Mouse (Mus musculus): ENCODE data around the gene Gm13289. TPM values are rescaled to one million over a fixed set of nuclear protein-coding genes. Genes with fewer than 3 reads are reported as not detected.
A peak's percentile ranks its signal among the peaks of the same experiment; 100 is the strongest.
"Not testable (repeated sequence)": the region's sequence is repeated elsewhere in the genome, so short reads cannot be mapped to it uniquely, and the experiment has no call there.

Gene Gm13289
- total RNA-seq, 2 experiments from 2014 or later, result not detected

DNA sequence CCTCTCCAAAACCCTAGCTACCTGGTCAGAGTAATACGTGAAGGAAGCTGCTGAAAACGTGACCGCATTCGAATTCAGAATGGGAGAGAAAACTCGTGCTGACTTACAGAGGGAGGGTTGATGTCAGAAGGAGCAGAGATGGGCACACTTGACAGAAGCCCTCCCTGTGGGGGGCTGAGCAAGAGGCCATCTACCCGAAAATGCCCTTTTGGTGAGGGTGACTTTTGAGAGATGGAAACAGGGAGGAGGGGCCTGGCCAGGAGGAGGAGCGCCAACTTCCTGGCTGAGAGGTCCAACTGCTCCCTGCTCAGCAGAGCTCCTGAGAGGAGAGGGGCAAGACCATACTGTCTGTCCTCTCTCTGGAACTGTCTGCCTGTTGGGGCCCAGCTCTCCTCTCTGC lies 5.1 kb downstream of the Gm13289 start, which contains the start of gene Ifnz:
Gene Ifnz (plus strand): TSS at position 301 of the 400 bp plus-strand sequence.
- not testable (repeated sequence) for ATAC-seq (replicated peaks; ENCODE audit: poor library complexity)

DNA sequence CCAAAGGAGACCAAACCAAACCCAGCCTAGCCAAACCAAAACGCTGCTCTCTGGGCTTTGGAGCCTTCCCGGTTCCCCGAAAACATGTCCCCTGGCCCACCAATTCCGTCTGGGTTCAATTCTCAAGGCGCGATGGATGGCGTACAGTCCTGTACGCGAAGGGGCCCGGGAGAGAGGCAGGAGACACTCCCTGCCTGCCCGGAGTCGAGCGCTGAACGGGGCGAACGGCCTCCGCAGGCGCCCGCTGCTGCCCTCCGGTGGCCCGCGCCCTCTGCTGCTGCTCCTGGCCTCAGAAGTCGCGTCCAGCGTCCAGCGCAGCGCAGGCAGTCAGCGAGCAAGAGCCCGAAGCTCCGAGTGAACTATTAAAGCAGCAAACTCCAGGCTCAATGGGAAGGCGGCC lies 5.6 kb downstream of the Gm13289 start:
- not testable (repeated sequence) for ATAC-seq (replicated peaks; ENCODE audit: poor library complexity)

DNA sequence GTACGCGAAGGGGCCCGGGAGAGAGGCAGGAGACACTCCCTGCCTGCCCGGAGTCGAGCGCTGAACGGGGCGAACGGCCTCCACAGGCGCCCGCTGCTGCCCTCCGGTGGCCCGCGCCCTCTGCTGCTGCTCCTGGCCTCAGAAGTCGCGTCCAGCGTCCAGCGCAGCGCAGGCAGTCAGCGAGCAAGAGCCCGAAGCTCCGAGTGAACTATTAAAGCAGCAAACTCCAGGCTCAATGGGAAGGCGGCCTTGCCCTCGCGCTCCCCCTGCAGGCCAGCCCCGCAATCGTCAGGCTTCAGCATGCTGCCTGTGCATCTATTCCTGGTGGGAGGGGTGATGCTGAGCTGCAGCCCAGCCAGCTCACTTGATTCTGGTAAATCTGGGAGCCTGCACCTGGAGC lies 8.7 kb downstream of the Gm13289 start, which contains the start of gene Gm13276:
Gene Gm13276 (plus strand): TSS at position 301 of the 400 bp plus-strand sequence.
- not testable (repeated sequence) for ATAC-seq (replicated peaks; ENCODE audit: poor library complexity)

DNA sequence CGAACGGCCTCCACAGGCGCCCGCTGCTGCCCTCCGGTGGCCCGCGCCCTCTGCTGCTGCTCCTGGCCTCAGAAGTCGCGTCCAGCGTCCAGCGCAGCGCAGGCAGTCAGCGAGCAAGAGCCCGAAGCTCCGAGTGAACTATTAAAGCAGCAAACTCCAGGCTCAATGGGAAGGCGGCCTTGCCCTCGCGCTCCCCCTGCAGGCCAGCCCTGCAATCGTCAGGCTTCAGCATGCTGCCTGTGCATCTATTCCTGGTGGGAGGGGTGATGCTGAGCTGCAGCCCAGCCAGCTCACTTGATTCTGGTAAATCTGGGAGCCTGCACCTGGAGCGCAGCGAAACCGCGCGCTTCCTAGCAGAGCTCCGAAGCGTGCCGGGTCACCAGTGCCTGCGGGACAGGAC lies 11.7 kb downstream of the Gm13289 start, which contains the start of gene Gm13277:
Gene Gm13277 (plus strand): TSS at position 231 of the 400 bp plus-strand sequence.
- ATAC-seq (replicated peaks; ENCODE audit: poor library complexity), result not testable (repeated sequence)

DNA sequence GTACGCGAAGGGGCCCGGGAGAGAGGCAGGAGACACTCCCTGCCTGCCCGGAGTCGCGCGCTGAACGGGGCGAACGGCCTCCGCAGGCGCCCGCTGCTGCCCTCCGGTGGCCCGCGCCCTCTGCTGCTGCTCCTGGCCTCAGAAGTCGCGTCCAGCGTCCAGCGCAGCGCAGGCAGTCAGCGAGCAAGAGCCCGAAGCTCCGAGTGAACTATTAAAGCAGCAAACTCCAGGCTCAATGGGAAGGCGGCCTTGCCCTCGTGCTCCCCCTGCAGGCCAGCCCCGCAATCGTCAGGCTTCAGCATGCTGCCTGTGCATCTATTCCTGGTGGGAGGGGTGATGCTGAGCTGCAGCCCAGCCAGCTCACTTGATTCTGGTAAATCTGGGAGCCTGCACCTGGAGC lies 14.5 kb downstream of the Gm13289 start, which contains the start of gene Gm13278:
Gene Gm13278 (plus strand): TSS at position 301 of the 400 bp plus-strand sequence.
- ATAC-seq (replicated peaks; ENCODE audit: poor library complexity), result not testable (repeated sequence)

DNA sequence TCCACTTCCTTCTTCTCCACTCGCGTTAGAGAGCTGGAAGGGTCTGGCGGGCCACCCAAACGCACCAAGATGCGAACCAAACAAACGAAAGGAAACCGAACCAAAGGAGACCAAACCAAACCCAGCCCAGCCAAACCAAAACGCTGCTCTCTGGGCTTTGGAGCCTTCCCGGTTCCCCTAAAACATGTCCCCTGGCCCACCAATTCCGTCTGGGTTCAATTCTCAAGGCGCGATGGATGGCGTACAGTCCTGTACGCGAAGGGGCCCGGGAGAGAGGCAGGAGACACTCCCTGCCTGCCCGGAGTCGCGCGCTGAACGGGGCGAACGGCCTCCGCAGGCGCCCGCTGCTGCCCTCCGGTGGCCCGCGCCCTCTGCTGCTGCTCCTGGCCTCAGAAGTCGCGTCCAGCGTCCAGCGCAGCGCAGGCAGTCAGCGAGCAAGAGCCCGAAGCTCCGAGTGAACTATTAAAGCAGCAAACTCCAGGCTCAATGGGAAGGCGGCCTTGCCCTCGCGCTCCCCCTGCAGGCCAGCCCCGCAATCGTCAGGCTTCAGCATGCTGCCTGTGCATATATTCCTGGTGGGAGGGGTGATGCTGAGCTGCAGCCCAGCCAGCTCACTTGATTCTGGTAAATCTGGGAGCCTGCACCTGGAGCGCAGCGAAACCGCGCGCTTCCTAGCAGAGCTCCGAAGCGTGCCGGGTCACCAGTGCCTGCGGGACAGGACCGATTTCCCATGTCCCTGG lies 17.4 kb downstream of the Gm13289 start, which contains the start of gene Gm13275:
Gene Gm13275 (plus strand): TSS at position 552 of the 740 bp plus-strand sequence.
- ATAC-seq (replicated peaks; ENCODE audit: poor library complexity), result not testable (repeated sequence)

DNA sequence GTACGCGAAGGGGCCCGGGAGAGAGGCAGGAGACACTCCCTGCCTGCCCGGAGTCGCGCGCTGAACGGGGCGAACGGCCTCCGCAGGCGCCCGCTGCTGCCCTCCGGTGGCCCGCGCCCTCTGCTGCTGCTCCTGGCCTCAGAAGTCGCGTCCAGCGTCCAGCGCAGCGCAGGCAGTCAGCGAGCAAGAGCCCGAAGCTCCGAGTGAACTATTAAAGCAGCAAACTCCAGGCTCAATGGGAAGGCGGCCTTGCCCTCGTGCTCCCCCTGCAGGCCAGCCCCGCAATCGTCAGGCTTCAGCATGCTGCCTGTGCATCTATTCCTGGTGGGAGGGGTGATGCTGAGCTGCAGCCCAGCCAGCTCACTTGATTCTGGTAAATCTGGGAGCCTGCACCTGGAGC lies 20.4 kb downstream of the Gm13289 start, which contains the start of gene Gm13279:
Gene Gm13279 (plus strand): TSS at position 301 of the 400 bp plus-strand sequence.
- not testable (repeated sequence) for ATAC-seq (replicated peaks; ENCODE audit: poor library complexity)

DNA sequence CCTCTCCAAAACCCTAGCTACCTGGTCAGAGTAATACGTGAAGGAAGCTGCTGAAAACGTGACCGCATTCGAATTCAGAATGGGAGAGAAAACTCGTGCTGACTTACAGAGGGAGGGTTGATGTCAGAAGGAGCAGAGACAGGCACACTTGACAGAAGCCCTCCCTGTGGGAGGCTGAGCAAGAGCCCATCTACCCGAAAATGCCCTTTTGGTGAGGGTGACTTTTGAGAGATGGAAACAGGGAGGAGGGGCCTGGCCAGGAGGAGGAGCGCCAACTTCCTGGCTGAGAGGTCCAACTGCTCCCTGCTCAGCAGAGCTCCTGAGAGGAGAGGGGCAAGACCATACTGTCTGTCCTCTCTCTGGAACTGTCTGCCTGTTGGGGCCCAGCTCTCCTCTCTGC lies 22.6 kb downstream of the Gm13289 start, which contains the start of gene Gm13285:
Gene Gm13285 (plus strand): TSS at position 301 of the 400 bp plus-strand sequence.
- ATAC-seq (replicated peaks; ENCODE audit: poor library complexity), result not testable (repeated sequence)

DNA sequence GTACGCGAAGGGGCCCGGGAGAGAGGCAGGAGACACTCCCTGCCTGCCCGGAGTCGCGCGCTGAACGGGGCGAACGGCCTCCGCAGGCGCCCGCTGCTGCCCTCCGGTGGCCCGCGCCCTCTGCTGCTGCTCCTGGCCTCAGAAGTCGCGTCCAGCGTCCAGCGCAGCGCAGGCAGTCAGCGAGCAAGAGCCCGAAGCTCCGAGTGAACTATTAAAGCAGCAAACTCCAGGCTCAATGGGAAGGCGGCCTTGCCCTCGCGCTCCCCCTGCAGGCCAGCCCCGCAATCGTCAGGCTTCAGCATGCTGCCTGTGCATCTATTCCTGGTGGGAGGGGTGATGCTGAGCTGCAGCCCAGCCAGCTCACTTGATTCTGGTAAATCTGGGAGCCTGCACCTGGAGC lies 26.2 kb downstream of the Gm13289 start, which contains the start of gene Gm13287:
Gene Gm13287 (plus strand): TSS at position 301 of the 400 bp plus-strand sequence.
- not testable (repeated sequence) for ATAC-seq (replicated peaks; ENCODE audit: poor library complexity)

DNA sequence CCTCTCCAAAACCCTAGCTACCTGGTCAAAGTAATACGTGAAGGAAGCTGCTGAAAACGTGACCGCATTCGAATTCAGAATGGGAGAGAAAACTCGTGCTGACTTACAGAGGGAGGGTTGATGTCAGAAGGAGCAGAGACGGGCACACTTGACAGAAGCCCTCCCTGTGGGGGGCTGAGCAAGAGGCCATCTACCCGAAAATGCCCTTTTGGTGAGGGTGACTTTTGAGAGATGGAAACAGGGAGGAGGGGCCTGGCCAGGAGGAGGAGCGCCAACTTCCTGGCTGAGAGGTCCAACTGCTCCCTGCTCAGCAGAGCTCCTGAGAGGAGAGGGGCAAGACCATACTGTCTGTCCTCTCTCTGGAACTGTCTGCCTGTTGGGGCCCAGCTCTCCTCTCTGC lies 28.5 kb downstream of the Gm13289 start, which contains the start of gene Gm13288:
Gene Gm13288 (plus strand): TSS at position 301 of the 400 bp plus-strand sequence.
- ATAC-seq (replicated peaks; ENCODE audit: poor library complexity), result not testable (repeated sequence)

DNA sequence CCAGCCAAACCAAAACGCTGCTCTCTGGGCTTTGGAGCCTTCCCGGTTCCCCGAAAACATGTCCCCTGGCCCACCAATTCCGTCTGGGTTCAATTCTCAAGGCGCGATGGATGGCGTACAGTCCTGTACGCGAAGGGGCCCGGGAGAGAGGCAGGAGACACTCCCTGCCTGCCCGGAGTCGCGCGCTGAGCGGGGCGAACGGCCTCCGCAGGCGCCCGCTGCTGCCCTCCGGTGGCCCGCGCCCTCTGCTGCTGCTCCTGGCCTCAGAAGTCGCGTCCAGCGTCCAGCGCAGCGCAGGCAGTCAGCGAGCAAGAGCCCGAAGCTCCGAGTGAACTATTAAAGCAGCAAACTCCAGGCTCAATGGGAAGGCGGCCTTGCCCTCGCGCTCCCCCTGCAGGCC lies 29.0 kb downstream of the Gm13289 start:
- not testable (repeated sequence) for ATAC-seq (replicated peaks; ENCODE audit: poor library complexity)

DNA sequence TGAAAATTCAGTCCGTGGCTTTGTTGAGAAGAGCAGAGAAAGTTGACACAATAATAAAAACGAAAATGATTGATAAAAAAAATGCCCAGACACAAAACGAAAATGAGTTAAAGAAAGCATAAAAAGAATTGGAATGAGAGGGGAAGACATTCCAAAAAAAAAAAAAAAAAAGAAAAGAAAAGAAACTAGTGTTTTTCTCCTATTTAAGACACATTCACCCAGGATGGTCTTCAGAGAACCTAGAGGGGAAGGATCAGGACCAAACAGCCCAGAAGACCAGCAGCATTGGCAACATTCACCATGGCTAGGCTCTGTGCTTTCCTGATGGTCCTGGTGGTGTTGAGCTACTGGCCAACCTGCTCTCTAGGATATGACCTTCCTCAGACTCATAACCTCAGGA lies 39.2 kb downstream of the Gm13289 start, which contains the start of gene Ifna7:
Gene Ifna7 (plus strand): TSS at position 301 of the 400 bp plus-strand sequence.
- ATAC-seq (replicated peaks; ENCODE audit: poor library complexity), result no peak

DNA sequence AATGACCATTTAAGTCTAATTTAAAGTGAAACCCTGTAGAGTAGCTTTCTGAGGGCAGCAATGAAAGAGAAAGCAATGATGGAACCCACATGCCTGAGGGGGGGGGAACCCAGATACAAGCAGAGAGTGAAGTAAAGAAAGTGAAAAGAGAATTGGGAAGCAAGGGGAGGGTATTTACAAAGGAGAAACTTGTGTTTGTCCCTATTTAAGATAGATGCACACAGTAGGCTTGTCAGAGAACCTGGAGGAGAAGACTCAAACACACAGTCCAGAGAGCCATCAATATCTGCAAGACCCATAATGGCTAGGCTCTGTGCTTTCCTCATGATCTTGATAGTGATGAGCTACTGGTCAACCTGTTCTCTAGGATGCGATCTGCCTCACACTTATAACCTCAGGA lies 42.9 kb downstream of the Gm13289 start, which contains the start of gene Ifna11:
Gene Ifna11 (plus strand): TSS at position 301 of the 400 bp plus-strand sequence.
- no peak for ATAC-seq (replicated peaks; ENCODE audit: poor library complexity)

DNA sequence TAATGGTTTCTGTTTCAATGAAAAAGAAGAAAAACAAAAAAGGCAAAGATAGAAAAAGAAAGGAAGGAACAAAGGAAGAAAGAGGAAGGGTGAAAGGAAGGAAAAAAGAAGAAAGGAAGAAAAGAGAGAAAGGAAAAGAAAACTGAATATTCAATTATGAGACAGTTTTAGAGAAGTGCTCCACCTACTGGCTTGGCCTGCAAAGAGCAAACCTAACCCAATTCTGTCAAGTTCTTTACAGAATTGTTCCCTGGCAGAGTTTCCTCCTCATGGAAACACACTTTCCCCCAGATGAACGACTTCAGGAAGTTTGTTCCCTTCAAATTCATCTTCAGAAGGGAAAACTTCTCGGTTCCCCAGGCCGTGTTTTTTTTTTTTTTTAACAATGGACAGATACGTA lies 46.3 kb downstream of the Gm13289 start:
- peak; percentile 66 for ATAC-seq (replicated peaks; ENCODE audit: poor library complexity)

Other genes with a start within 250 kb of the Gm13289 start
Only the 30 nearest of the 31 such genes appear.
- gene Ifna14, start 205.1 kb upstream of the Gm13289 start, total RNA-seq (2015), result not detected in 2 replicates
- not detected in 2 replicates for gene Ifna14, start 205.1 kb upstream of the Gm13289 start, total RNA-seq (2017)
- gene Ifna9, start 184.5 kb upstream of the Gm13289 start, total RNA-seq (2015), result not detected in 2 replicates
- not detected in 2 replicates for gene Ifna9, start 184.5 kb upstream of the Gm13289 start, total RNA-seq (2017)
- not detected in 2 replicates for gene Ifna12, start 173.5 kb upstream of the Gm13289 start, total RNA-seq (2015)
- not detected in 2 replicates for gene Ifna12, start 173.5 kb upstream of the Gm13289 start, total RNA-seq (2017)
- not detected in 2 replicates for gene C87499, start 142.5 kb upstream of the Gm13289 start, total RNA-seq (2015)
- gene C87499, start 142.5 kb upstream of the Gm13289 start, total RNA-seq (2017), result not detected in 2 replicates
- gene Ifna13, start 132.5 kb upstream of the Gm13289 start, total RNA-seq (2015), result not detected in 2 replicates
- gene Ifna13, start 132.5 kb upstream of the Gm13289 start, total RNA-seq (2017), result 0.20 and 0.29 TPM in 2 replicates
- not detected in 2 replicates for gene Ifna16, start 100.0 kb upstream of the Gm13289 start, total RNA-seq (2015)
- not detected in 2 replicates for gene Ifna16, start 100.0 kb upstream of the Gm13289 start, total RNA-seq (2017)
- not detected in 2 replicates for gene Ifna2, start 93.0 kb upstream of the Gm13289 start, total RNA-seq (2015)
- not detected in 2 replicates for gene Ifna2, start 93.0 kb upstream of the Gm13289 start, total RNA-seq (2017)
- not detected in 2 replicates for gene Ifnab, start 85.6 kb upstream of the Gm13289 start, total RNA-seq (2015)
- not detected in 2 replicates for gene Ifnab, start 85.6 kb upstream of the Gm13289 start, total RNA-seq (2017)
- gene Gm26566, start 55.1 kb upstream of the Gm13289 start, total RNA-seq (2015), result 0.56 TPM in 1 of 2 replicates, not detected in the other
- gene Gm26566, start 55.1 kb upstream of the Gm13289 start, total RNA-seq (2017), result 1.2 and 1.5 TPM in 2 replicates
- gene Klhl9, start 54.5 kb upstream of the Gm13289 start, total RNA-seq (2015), result 48.8 and 49.8 TPM in 2 replicates
- 70.2 and 85.6 TPM in 2 replicates for gene Klhl9, start 54.5 kb upstream of the Gm13289 start, total RNA-seq (2017)
- not detected in 2 replicates for gene Gm13271, start 22.1 kb upstream of the Gm13289 start, total RNA-seq (2015)
- gene Gm13271, start 22.1 kb upstream of the Gm13289 start, total RNA-seq (2017), result not detected in 2 replicates
- not detected in 2 replicates for gene Gm13283, start 16.8 kb upstream of the Gm13289 start, total RNA-seq (2015)
- gene Gm13283, start 16.8 kb upstream of the Gm13289 start, total RNA-seq (2017), result 0.67 and 0.68 TPM in 2 replicates
- not detected in 2 replicates for gene Gm13290, start 3.1 kb upstream of the Gm13289 start, total RNA-seq (2015)
- not detected in 2 replicates for gene Gm13290, start 3.1 kb upstream of the Gm13289 start, total RNA-seq (2017)
- gene Gm13272, start 2.9 kb downstream of the Gm13289 start, total RNA-seq (2015), result 0.49 TPM in 1 of 2 replicates, not detected in the other
- not detected in 2 replicates for gene Gm13272, start 2.9 kb downstream of the Gm13289 start, total RNA-seq (2017)
- 0.25 TPM in 1 of 2 replicates, not detected in the other for gene Ifnz, start 5.2 kb downstream of the Gm13289 start, total RNA-seq (2015)
- not detected in 2 replicates for gene Ifnz, start 5.2 kb downstream of the Gm13289 start, total RNA-seq (2017)
- gene Gm13276, start 8.8 kb downstream of the Gm13289 start, total RNA-seq (2015), result not detected in 2 replicates
- gene Gm13276, start 8.8 kb downstream of the Gm13289 start, total RNA-seq (2017), result not detected in 2 replicates
- gene Gm13277, start 11.7 kb downstream of the Gm13289 start, total RNA-seq (2015), result not detected in 2 replicates
- not detected in 2 replicates for gene Gm13277, start 11.7 kb downstream of the Gm13289 start, total RNA-seq (2017)
- gene Gm13278, start 14.6 kb downstream of the Gm13289 start, total RNA-seq (2015), result not detected in 2 replicates
- not detected in 2 replicates for gene Gm13278, start 14.6 kb downstream of the Gm13289 start, total RNA-seq (2017)
- not detected in 2 replicates for gene Gm13275, start 17.6 kb downstream of the Gm13289 start, total RNA-seq (2015)
- gene Gm13275, start 17.6 kb downstream of the Gm13289 start, total RNA-seq (2017), result not detected in 2 replicates
- gene Gm13279, start 20.5 kb downstream of the Gm13289 start, total RNA-seq (2015), result not detected in 2 replicates
- not detected in 2 replicates for gene Gm13279, start 20.5 kb downstream of the Gm13289 start, total RNA-seq (2017)
- not detected in 2 replicates for gene Gm13285, start 22.7 kb downstream of the Gm13289 start, total RNA-seq (2015)
- gene Gm13285, start 22.7 kb downstream of the Gm13289 start, total RNA-seq (2017), result not detected in 2 replicates
- not detected in 2 replicates for gene Gm13287, start 26.3 kb downstream of the Gm13289 start, total RNA-seq (2015)
- gene Gm13287, start 26.3 kb downstream of the Gm13289 start, total RNA-seq (2017), result not detected in 2 replicates
- 0.07 TPM in 1 of 2 replicates, not detected in the other for gene Gm13288, start 28.6 kb downstream of the Gm13289 start, total RNA-seq (2015)
- gene Gm13288, start 28.6 kb downstream of the Gm13289 start, total RNA-seq (2017), result 0.07 and 0.12 TPM in 2 replicates
- gene Ifna7, start 39.3 kb downstream of the Gm13289 start, total RNA-seq (2015), result not detected in 2 replicates
- gene Ifna7, start 39.3 kb downstream of the Gm13289 start, total RNA-seq (2017), result not detected in 2 replicates
- gene Ifna11, start 43.0 kb downstream of the Gm13289 start, total RNA-seq (2015), result not detected in 2 replicates
- gene Ifna11, start 43.0 kb downstream of the Gm13289 start, total RNA-seq (2017), result not detected in 2 replicates
- not detected in 2 replicates for gene Ifna6, start 50.5 kb downstream of the Gm13289 start, total RNA-seq (2015)
- not detected in 2 replicates for gene Ifna6, start 50.5 kb downstream of the Gm13289 start, total RNA-seq (2017)
- not detected in 2 replicates for gene Ifna5, start 58.6 kb downstream of the Gm13289 start, total RNA-seq (2015)
- not detected in 2 replicates for gene Ifna5, start 58.6 kb downstream of the Gm13289 start, total RNA-seq (2017)
- not detected in 2 replicates for gene Ifna4, start 64.9 kb downstream of the Gm13289 start, total RNA-seq (2015)
- not detected in 2 replicates for gene Ifna4, start 64.9 kb downstream of the Gm13289 start, total RNA-seq (2017)
- gene Ifna1, start 73.2 kb downstream of the Gm13289 start, total RNA-seq (2015), result not detected in 2 replicates
- gene Ifna1, start 73.2 kb downstream of the Gm13289 start, total RNA-seq (2017), result not detected in 2 replicates
- gene Ifne, start 103.3 kb downstream of the Gm13289 start, total RNA-seq (2015), result not detected in 2 replicates
- gene Ifne, start 103.3 kb downstream of the Gm13289 start, total RNA-seq (2017), result not detected in 2 replicates

All from megakaryocyte progenitor cell, adult 5-6 weeks (primary cell).